Mouse (Mus musculus): ENCODE data around the gene Uvrag. TPM values are rescaled to one million over a fixed set of nuclear protein-coding genes. Genes with fewer than 3 reads are reported as not detected.

Gene Uvrag
- polyA plus RNA-seq, 1 experiment from 2014 or later = 15.7 TPM

DNA sequence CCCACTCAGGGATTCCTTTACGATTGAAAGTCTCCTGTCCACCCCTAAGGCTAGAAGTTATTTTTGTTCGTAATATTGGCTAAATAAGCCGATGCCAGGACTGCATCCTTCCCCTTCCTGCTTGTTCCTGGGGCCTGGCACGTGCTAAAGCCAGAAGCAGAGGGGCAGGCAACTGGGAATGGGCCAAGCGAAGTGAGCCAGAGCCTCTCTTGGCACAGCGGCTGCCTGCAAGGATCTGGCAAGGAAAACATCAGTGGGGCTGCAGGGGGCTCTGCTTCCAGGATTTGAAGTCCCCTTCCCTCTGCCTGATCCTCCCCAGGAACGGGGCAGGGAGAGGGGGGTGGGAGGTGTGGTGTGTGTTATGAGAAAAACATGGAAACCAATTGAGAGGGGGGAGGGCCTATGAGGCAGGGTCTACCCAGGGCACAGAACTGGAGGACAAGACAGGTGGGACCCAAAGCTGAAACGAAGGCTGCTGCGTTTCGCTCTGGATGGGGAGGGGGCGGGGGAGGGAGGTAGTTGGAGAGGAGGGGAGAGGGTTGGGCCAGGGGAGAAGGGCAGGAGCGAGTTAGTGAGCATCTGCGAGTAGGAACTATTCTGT, 265.5 kb downstream of the Uvrag start:
- Histone ChIP-seq H3K36me3 (no peaks in the 10 kb centered on the region), H3K27me3 (peaks cover 13% of the 10 kb centered on the region), H3K27ac (peak overlapping the region; percentile 40; the same call in 1 of the 2 replicates), H3K9me3 (no peaks in the 10 kb centered on the region), H3K4me2 (replicated peaks) (peak overlapping the region; percentile 46), H3K4me1 (peaks cover 76% of the 10 kb centered on the region), H3K9ac (0 out of 2 replicates have a peak overlapping the region, but pooled peaks have one; percentile 13), H3K4me3 (no peak overlapping the region)
- WGBS = 15% methylated on average over 13 of the region's 13 CpGs
- ATAC-seq (ENCODE audit: low FRiP score, low read depth) = peak; percentile 49

DNA sequence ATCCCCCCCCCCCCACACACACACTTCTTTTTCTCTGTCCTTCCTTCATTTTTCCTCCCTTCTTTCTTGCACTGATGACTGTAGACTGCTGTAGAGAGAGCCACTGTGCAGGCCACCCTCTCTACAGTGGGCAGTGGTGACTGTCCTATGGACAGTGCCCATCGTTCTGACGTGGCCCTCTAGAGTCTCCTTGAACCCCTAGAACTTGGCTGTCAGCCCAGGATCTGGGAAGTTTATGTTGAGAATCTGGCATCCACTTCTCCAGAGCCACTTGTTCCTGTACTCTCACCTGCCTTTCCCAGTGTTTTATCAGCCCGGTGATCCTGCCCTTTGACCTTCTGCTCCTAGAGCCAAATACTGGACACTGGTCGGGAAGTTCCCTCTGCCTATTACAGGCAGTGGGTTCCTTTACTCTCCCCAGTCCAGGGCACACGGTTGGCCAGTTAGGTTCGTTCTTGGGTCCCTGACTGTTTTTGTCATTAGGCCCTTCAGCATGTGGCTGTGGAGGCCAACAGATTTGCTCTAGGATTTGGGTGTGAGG, 266.5 kb downstream of the Uvrag start:
- H3K4me1 ChIP-seq = peaks cover 82% of the 10 kb centered on the region
- WGBS = 44% methylated on average over 6 of the region's 6 CpGs
- no peak overlapping the region for H3K9ac ChIP-seq
- no peaks in the 10 kb centered on the region for H3K36me3 ChIP-seq
- no peak overlapping the region for H3K27ac ChIP-seq
- ATAC-seq (ENCODE audit: low FRiP score, low read depth) = no peak
- H3K4me2 ChIP-seq (replicated peaks) = no peak overlapping the region
- no peak overlapping the region for H3K4me3 ChIP-seq
- no peaks in the 10 kb centered on the region for H3K9me3 ChIP-seq
- peaks cover 21% of the 10 kb centered on the region for H3K27me3 ChIP-seq

DNA sequence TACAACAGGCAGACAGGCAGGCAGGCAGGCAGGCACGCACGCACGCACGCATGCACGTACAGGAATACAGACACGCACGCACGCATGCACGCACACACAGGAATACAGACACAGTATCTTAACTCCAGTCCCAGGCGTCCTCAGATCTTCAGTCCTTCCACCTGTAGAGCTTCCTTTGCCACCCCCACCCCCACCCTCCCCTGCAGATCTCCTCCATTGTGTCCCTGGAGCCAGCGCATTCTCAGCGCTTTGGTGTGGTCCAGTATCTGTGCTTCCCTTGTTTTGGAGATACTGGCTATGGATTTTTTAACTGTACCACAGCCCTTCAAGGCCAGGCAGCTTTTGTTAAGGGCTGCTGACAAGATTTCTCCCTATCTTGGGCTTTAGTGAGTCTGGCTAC, 267.6 kb downstream of the Uvrag start:
- H3K4me2 ChIP-seq (replicated peaks) = no peak overlapping the region
- no peak overlapping the region for H3K9ac ChIP-seq
- 90% methylated on average over 12 of the region's 12 CpGs for WGBS
- ATAC-seq (ENCODE audit: low FRiP score, low read depth) = no peak
- no peak overlapping the region for H3K4me3 ChIP-seq
- H3K4me1 ChIP-seq = peaks cover 80% of the 10 kb centered on the region
- no peaks in the 10 kb centered on the region for H3K36me3 ChIP-seq
- no peaks in the 10 kb centered on the region for H3K9me3 ChIP-seq
- peaks cover 24% of the 10 kb centered on the region for H3K27me3 ChIP-seq
- no peak overlapping the region for H3K27ac ChIP-seq

DNA sequence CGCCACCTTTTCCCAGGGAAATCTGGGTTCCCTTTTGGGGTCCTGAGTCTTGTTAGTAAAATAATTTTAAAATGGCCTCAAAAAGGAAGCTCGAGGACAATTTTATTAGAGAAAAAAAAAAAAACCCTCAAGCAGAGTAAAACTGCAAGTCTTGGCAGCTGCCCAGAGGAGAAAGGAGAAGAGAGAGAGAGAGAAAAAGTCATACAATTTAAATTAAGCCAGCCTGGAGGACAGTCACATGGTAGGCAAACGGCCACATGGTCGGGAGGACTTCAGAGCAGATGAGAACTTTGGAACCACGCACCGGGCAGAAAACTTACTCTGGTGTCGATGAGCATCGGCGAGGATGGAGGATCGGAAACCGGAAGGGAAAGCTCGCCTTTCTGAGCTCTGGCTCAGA, 269.1 kb downstream of the Uvrag start:
- WGBS = 41% methylated on average over 12 of the region's 12 CpGs
- Histone ChIP-seq H3K4me1 (peaks cover 80% of the 10 kb centered on the region), H3K36me3 (no peaks in the 10 kb centered on the region), H3K4me3 (no peak overlapping the region), H3K27ac (no peak overlapping the region), H3K9me3 (no peaks in the 10 kb centered on the region), H3K4me2 (replicated peaks) (no peak overlapping the region), H3K9ac (no peak overlapping the region), H3K27me3 (peaks cover 29% of the 10 kb centered on the region)
- ATAC-seq (ENCODE audit: low FRiP score, low read depth) = no peak

DNA sequence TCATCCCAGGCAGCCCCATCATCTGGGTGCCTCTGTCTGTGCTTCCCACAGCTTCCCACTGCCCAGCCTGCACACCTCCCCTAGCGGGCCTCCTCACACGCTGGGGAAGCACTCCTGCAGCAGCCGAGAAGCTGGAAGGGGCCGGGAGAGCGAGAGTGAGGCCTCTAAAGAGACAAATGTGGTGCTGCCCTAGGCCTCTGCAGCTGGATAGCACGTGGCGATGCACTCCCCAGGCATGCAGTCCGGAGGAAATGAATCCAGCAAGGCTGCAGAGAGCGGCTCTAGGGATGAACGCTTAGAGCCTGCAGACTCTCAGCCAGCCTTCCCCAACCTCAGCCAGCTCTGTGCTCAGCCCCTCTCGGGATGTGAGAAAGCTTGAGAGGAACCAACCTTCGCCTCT, 270.1 kb downstream of the Uvrag start:
- H3K9ac ChIP-seq = peak overlapping the region; percentile 50; the same call in 1 of the 2 replicates
- peaks cover 37% of the 10 kb centered on the region for H3K27me3 ChIP-seq
- WGBS = 8% methylated on average over 12 of the region's 12 CpGs

DNA sequence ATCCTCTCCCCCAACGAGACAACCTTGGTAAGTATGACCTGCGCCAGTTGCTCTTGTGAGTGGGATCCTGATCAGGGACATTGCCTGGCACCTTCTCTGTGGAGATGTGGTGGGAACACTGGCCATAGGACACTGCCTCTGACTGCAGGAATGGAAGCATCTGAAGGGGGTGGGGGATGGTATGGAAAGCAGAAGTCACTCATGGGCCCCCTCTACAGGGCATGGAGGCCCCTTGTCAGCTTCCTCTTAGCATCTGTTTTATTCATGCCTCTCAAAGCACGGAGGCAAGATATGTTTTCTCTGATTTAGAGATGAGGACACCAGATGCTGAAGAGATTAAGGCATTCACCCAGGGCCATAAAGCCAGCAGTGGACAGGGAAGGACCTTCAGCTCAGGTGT, 271.9 kb downstream of the Uvrag start:
- Histone ChIP-seq H3K9ac (no peak overlapping the region), H3K4me2 (replicated peaks) (no peak overlapping the region), H3K36me3 (no peaks in the 10 kb centered on the region), H3K9me3 (no peaks in the 10 kb centered on the region), H3K4me3 (no peak overlapping the region), H3K27ac (no peak overlapping the region), H3K27me3 (peaks cover 51% of the 10 kb centered on the region), H3K4me1 (peaks cover 67% of the 10 kb centered on the region)
- ATAC-seq (ENCODE audit: low FRiP score, low read depth) = no peak
- 55% methylated on average over 3 of the region's 3 CpGs for WGBS

More for the DNA sequence above, 270.1 kb downstream of the Uvrag start:
- Histone ChIP-seq H3K36me3 (no peaks in the 10 kb centered on the region), H3K27ac (peak overlapping the region; percentile 81), H3K9me3 (no peaks in the 10 kb centered on the region), H3K4me3 (no peak overlapping the region), H3K4me2 (replicated peaks) (0 out of 2 replicates have a peak overlapping the region, but pooled peaks have one; percentile 12), H3K4me1 (peaks cover 75% of the 10 kb centered on the region)
- peak; percentile 63 for ATAC-seq (ENCODE audit: low FRiP score, low read depth)

DNA sequence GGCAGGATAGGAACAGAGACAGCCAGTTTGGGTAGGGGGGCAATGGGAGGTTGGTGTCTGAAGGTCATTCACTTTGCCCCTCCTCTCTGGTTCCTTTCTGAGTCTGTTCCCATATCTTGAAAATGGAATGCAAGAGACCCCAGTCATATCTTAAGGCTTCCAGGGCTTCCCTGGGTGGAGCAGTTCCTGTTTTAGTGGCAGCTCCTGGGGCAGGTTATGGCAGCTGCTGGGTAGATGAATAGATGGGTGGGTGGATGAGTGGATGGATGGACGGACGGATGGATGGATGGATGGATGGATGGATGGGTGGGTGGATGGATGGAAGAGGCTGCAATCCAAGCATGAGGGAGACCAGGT, 273.2 kb downstream of the Uvrag start:
- Histone ChIP-seq H3K27me3 (peaks cover 48% of the 10 kb centered on the region), H3K4me2 (replicated peaks) (no peak overlapping the region), H3K4me1 (peaks cover 80% of the 10 kb centered on the region), H3K36me3 (no peaks in the 10 kb centered on the region), H3K27ac (no peak overlapping the region), H3K4me3 (no peak overlapping the region), H3K9me3 (no peaks in the 10 kb centered on the region), H3K9ac (0 out of 2 replicates have a peak overlapping the region, but pooled peaks have one; percentile 0)
- WGBS = 100% methylated on average over 2 of the region's 2 CpGs
- ATAC-seq (ENCODE audit: low FRiP score, low read depth) = no peak

DNA sequence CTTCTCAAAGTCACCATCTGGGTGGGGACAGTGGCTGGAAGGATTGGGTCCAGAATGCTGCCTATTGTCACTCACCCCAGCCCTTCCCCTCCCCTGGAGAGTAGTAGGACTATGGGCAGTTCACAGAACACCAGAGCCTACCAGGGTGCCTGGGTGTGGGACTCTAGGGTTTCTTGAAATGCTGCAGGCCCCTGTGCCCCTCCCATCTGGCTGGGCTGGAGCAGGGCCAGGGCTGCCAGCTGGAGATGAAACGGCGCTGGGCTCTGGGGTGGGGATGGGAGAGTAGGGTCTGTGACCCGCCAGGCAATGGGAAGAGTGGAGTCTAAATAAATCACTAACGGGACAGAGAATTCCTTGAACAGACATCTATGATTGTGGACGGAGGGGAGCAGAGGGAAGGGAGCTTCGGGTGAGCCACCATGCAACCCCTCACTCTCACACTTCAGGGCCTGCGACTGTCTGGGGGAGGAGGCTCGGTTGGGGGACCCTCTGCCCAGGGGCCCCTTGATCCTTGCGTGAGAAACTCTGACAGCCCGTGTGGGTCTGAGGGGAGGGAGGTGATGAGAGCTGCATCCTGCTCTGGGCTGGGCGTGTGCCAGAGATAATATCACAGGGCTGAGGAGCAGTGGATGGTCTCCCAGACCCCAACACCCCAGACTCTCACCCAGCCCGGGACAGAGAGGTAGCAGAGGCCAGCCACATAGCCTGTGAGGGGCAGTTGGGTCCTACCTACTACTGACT, 273.7 kb downstream of the Uvrag start:
- Histone ChIP-seq H3K4me1 (peaks cover 80% of the 10 kb centered on the region), H3K27ac (no peak overlapping the region), H3K4me2 (replicated peaks) (peak overlapping the region; percentile 30), H3K9ac (0 out of 2 replicates have a peak overlapping the region, but pooled peaks have one; percentile 0), H3K4me3 (no peak overlapping the region), H3K27me3 (peaks cover 48% of the 10 kb centered on the region), H3K9me3 (no peaks in the 10 kb centered on the region), H3K36me3 (no peaks in the 10 kb centered on the region)
- WGBS = 20% methylated on average over 12 of the region's 12 CpGs
- no peak for ATAC-seq (ENCODE audit: low FRiP score, low read depth)

DNA sequence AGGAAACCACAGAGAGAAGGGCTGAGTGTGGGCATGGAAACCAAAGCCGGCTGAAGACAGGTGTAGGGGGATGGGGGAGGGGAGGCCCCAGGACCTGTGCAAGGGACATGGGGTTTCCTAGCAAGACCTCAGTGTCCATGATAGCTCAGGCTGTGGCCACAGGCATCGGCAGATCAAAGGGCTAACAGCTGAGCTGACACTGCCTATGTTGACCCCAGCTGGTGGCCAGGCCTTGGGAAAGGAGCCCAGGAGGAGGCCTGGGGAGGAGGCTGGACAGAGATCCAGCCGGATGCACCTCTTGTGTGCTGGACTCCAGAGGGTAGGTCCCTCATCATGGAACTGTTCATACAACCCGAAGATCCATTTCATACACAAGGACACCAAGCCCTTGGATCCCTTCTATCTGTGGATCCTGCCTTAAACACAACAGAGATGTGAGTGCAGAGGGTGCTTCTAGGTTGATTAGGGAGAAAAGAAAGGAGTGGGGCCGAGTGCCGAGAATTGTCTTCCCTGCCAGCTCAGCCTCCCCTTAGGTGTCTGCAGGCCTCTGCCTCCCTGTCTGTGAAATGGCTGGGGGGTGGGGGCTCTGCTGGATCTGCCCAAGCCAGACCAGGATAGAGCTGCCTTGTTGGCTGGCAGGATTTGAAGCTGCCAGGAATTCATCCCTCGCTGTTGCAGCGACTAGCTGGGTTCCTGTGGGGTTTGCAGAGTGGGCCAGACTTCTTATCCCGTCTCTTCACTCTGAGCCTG, 276.8 kb downstream of the Uvrag start:
- peaks cover 55% of the 10 kb centered on the region for H3K27me3 ChIP-seq
- no peaks in the 10 kb centered on the region for H3K9me3 ChIP-seq
- no peaks in the 10 kb centered on the region for H3K36me3 ChIP-seq
- no peak overlapping the region for H3K4me2 ChIP-seq (replicated peaks)
- 40% methylated on average over 9 of the region's 9 CpGs for WGBS
- no peak overlapping the region for H3K4me3 ChIP-seq
- no peak for ATAC-seq (ENCODE audit: low FRiP score, low read depth)
- H3K9ac ChIP-seq = no peak overlapping the region
- H3K27ac ChIP-seq = no peak overlapping the region
- peaks cover 55% of the 10 kb centered on the region for H3K4me1 ChIP-seq

DNA sequence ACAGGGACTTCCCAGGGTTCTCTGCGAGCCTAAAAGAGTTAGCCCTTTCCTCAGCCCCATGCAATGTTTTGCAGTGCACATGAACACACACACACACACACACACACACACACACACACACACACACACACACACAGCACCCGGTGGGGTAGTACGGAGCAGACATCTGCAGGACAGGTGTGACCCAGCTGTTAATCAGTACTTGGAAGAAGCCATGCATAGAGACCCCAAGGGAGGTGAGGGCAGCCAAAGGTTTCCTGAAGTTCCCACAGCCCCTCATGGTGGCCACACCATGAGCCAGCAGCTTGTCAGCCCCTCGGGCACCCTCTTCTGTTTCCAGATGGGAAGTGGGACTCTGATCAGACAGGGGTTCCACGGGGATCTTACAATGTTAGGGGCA, 277.9 kb downstream of the Uvrag start:
- ATAC-seq (ENCODE audit: low FRiP score, low read depth) = no peak
- WGBS = 44% methylated on average over 5 of the region's 5 CpGs
- H3K9ac ChIP-seq = no peak overlapping the region
- H3K27me3 ChIP-seq = peaks cover 56% of the 10 kb centered on the region
- no peak overlapping the region for H3K27ac ChIP-seq
- H3K9me3 ChIP-seq = no peaks in the 10 kb centered on the region
- no peaks in the 10 kb centered on the region for H3K36me3 ChIP-seq
- peaks cover 50% of the 10 kb centered on the region for H3K4me1 ChIP-seq
- no peak overlapping the region for H3K4me3 ChIP-seq
- H3K4me2 ChIP-seq (replicated peaks) = no peak overlapping the region

DNA sequence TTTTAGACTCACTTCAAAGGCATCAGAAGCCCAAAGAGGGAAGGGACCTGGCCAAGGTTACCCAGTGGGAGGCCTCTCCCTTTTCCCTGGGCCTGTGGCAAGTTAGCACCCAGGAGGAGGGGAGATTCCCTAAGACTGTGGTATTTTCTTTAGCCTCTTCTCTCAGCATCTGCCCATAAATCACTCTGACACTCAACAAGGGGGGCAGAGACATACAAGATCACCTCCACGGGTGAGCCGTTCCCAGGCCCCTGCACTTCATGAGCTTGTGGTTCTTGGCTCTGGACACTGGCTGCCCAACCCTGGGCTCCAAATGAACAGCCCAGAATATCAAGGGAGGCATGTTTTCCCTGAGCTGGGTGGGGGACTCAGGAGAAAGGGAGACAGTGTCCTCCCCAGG, 279.9 kb downstream of the Uvrag start:
- Histone ChIP-seq H3K9ac (no peak overlapping the region), H3K27ac (no peak overlapping the region), H3K36me3 (no peaks in the 10 kb centered on the region), H3K27me3 (peaks cover 44% of the 10 kb centered on the region), H3K4me2 (replicated peaks) (no peak overlapping the region), H3K4me3 (no peak overlapping the region), H3K4me1 (peaks cover 53% of the 10 kb centered on the region), H3K9me3 (no peaks in the 10 kb centered on the region)
- 18% methylated on average over 2 of the region's 2 CpGs for WGBS
- ATAC-seq (ENCODE audit: low FRiP score, low read depth) = no peak

DNA sequence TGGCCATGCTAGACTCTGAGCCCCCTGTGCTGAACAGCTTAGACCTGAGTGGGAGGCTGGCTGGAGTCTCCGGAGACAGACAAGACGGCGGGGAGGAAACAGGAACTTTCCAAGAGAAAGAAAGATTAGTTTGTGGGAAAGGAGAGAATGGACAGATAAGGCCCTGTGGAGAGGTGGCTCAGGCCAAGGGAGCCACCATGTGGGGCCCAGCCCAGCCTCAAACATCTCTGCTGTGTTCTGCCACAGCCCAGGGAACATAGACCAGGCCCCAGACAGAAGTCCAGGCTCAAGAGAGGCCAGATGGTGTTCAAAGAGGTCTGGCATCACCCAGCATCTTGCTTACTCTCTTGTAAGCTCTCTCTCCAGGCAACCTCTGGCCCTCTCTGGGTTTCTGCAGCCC, 283.8 kb downstream of the Uvrag start:
- WGBS = 63% methylated on average over 3 of the region's 3 CpGs
- ATAC-seq (ENCODE audit: low FRiP score, low read depth) = no peak
- Histone ChIP-seq H3K4me3 (no peak overlapping the region), H3K27ac (peak overlapping the region; percentile 44; the same call in 1 of the 2 replicates), H3K4me2 (replicated peaks) (no peak overlapping the region), H3K27me3 (peaks cover 24% of the 10 kb centered on the region), H3K9me3 (no peaks in the 10 kb centered on the region), H3K36me3 (peaks cover 23% of the 10 kb centered on the region), H3K9ac (no peak overlapping the region; the same call in 1 of the 2 replicates), H3K4me1 (peaks cover 45% of the 10 kb centered on the region)
